Mouse (Mus musculus) liver, adult 2 months (tissue): ENCODE results near the gene Sgms1. TPM values are rescaled to one million over a fixed set of nuclear protein-coding genes. Genes with fewer than 3 reads are reported as not detected.

ENCODE experiments used
- DNase-seq: peaks from one replicate; pipeline ENCODE4 v3.0.0-alpha.2; 2011; ENCODE audit warnings: low read depth, low spot score; ENCODE audit errors: extremely low read depth
- H3K27ac ChIP-seq: fragments of 200-500 bp; replicated peaks from 2 replicates; pipeline ENCODE4 v1.5.1; 2012; ENCODE audit warnings: low read depth, mild to moderate bottlenecking, control low read depth, inconsistent platforms, low read length; ENCODE audit not compliant: insufficient read depth
- H3K27me3 ChIP-seq: fragments of 200-500 bp; 2 replicates; pipeline ENCODE4 v1.6.1; 2012; ENCODE audit warnings: mild to moderate bottlenecking, moderate library complexity, low read length, inconsistent platforms; ENCODE audit not compliant: control insufficient read depth, insufficient read depth
- H3K36me3 ChIP-seq: fragments of 200-500 bp; 2 replicates; pipeline ENCODE4 v1.6.1; 2012; ENCODE audit warnings: low read length, inconsistent platforms; ENCODE audit not compliant: control insufficient read depth, insufficient read depth
- H3K4me1 ChIP-seq: fragments of 200-500 bp; 2 replicates; pipeline ENCODE4 v1.6.1; 2011; ENCODE audit warnings: low read length; ENCODE audit not compliant: control insufficient read depth, insufficient read depth
- H3K4me3 ChIP-seq: fragments of 200-500 bp; 2 replicates; pipeline ENCODE4 v1.5.1; 2011; ENCODE audit warnings: low read depth, mild to moderate bottlenecking, control low read depth, low read length, moderate library complexity; ENCODE audit not compliant: insufficient read depth
- H3K79me2 ChIP-seq: fragments of 200-500 bp; 2 replicates; pipeline ENCODE4 v1.6.1; 2012; ENCODE audit warnings: inconsistent platforms, mild to moderate bottlenecking, low read length, moderate library complexity; ENCODE audit not compliant: control insufficient read depth, insufficient read depth
- H3K9ac ChIP-seq: fragments of 200-500 bp; 2 replicates; pipeline ENCODE4 v1.6.1; 2012; ENCODE audit warnings: low read depth, mild to moderate bottlenecking, control low read depth, inconsistent platforms, low read length
- CTCF ChIP-seq: fragments of 200-500 bp; IDR thresholded peaks from 2 replicates; pipeline ENCODE4 v1.5.1; 2011; ENCODE audit warnings: low read depth, low read length, control low read depth
- POLR2A ChIP-seq: fragments of 200-500 bp; IDR thresholded peaks from 2 replicates; pipeline ENCODE4 v1.6.1; 2011; ENCODE audit warnings: low read length, control low read depth; ENCODE audit not compliant: insufficient read depth; ENCODE audit errors: extremely low read depth
- WGBS: fragments of 180-500 bp; shearing (Covaris S2); methylation state at CpG from one replicate; pipeline ENCODE4 v1.1.7; 2018; 5-methylcytosine and 5-hydroxymethylcytosine counted together
- polyA plus RNA-seq: library from polyadenylated mRNA; depleted of rRNA; stranded (reverse); fragments of >200 nt; gene quantifications from 2 replicates; pipeline ENCODE4 v1.2.3, GENCODE M21; 2012
- total RNA-seq: library from RNA; depleted of rRNA; stranded (reverse); fragments of >200 nt; gene quantifications from 2 replicates; pipeline ENCODE4 v1.2.3, GENCODE M21; 2014

Sgms1 gene
- total and polyA plus RNA-seq, 2 experiments: 6.5 to 26.7 TPM

GRCm38 (mm10) chr19:32272475-32273260 lies 116.8 kb downstream of the Sgms1 start:
- peaks cover 17% of the 10 kb centered on the region for H3K4me1 ChIP-seq

GRCm38 (mm10) chr19:32271455-32272200 lies 117.9 kb downstream of the Sgms1 start:
- DNase-seq: no peak
- Histone ChIP-seq H3K27ac (no peak overlapping the region), H3K79me2 (peaks cover 2% of the 10 kb centered on the region; the same call in 1 of the 2 replicates), H3K4me3 (no peak overlapping the region), H3K36me3 (no peaks in the 10 kb centered on the region), H3K9ac (no peak overlapping the region), H3K4me1 (peaks cover 11% of the 10 kb centered on the region), H3K27me3 (no peaks in the 10 kb centered on the region)
- TF ChIP-seq POLR2A (no peak), CTCF (no peak)
- WGBS: 92% methylated on average over 11 of the region's 11 CpGs

More at GRCm38 (mm10) chr19:32272475-32273260, 116.8 kb downstream of the Sgms1 start:
- 80% methylated on average over 6 of the region's 6 CpGs for WGBS
- Histone ChIP-seq H3K27ac (no peak overlapping the region), H3K27me3 (no peaks in the 10 kb centered on the region), H3K4me3 (no peak overlapping the region), H3K9ac (no peak overlapping the region), H3K36me3 (no peaks in the 10 kb centered on the region), H3K79me2 (peaks cover 2% of the 10 kb centered on the region; the same call in 1 of the 2 replicates)
- DNase-seq: no peak
- TF ChIP-seq POLR2A: no peak
- TF ChIP-seq CTCF: no peak

- Histone ChIP-seq H3K79me2 (peaks cover 2% of the 10 kb centered on the region; the same call in 1 of the 2 replicates), H3K36me3 (no peaks in the 10 kb centered on the region), H3K27me3 (no peaks in the 10 kb centered on the region), H3K27ac (no peak overlapping the region), H3K4me1 (peaks cover 7% of the 10 kb centered on the region), H3K4me3 (no peak overlapping the region), H3K9ac (no peak overlapping the region)
- DNase-seq: no peak
- no peak for TF ChIP-seq POLR2A
- no peak for TF ChIP-seq CTCF
- 69% methylated on average over 6 of the region's 6 CpGs for WGBS
Observed at GRCm38 (mm10) chr19:32269844-32270176, 119.7 kb downstream of the Sgms1 start.

- 54% methylated on average over 12 of the region's 12 CpGs for WGBS
- no peaks in the 10 kb centered on the region for H3K27me3 ChIP-seq
- no peak for TF ChIP-seq POLR2A
- no peak for TF ChIP-seq CTCF
- H3K4me1 ChIP-seq: peaks cover 7% of the 10 kb centered on the region
- H3K36me3 ChIP-seq: no peaks in the 10 kb centered on the region
- H3K9ac ChIP-seq: no peak overlapping the region
- peak; percentile 76 for DNase-seq
- H3K4me3 ChIP-seq: no peak overlapping the region
- H3K27ac ChIP-seq: no peak overlapping the region
- peaks cover 2% of the 10 kb centered on the region; the same call in 1 of the 2 replicates for H3K79me2 ChIP-seq
Observed at GRCm38 (mm10) chr19:32269141-32269843, 120.2 kb downstream of the Sgms1 start.

GRCm38 (mm10) chr19:32268562-32268961 lies 121.0 kb downstream of the Sgms1 start:
- Histone ChIP-seq H3K4me3 (no peak overlapping the region), H3K79me2 (peaks cover 2% of the 10 kb centered on the region; the same call in 1 of the 2 replicates)
- WGBS: 89% methylated on average over 9 of the region's 9 CpGs

More at GRCm38 (mm10) chr19:32268562-32268961, 121.0 kb downstream of the Sgms1 start:
- no peak overlapping the region for H3K27ac ChIP-seq
- peaks cover 7% of the 10 kb centered on the region for H3K4me1 ChIP-seq
- TF ChIP-seq CTCF (no peak), POLR2A (no peak)
- DNase-seq: no peak
- H3K9ac ChIP-seq: no peak overlapping the region
- no peaks in the 10 kb centered on the region for H3K27me3 ChIP-seq
- H3K36me3 ChIP-seq: no peaks in the 10 kb centered on the region
